Mouse (Mus musculus): ENCODE data around the gene Usp54. TPM values are rescaled to one million over a fixed set of nuclear protein-coding genes. Genes with fewer than 3 reads are reported as not detected.

The Usp54 gene
- polyA plus RNA-seq, 1 experiment = 0.05 TPM

- peaks cover 21% of the 10 kb centered on the region for H3K4me1 ChIP-seq (ENCODE audit: control insufficient read depth)
- no peaks in the 10 kb centered on the region for H3K36me3 ChIP-seq (ENCODE audit: control insufficient read depth)
- no peaks in the 10 kb centered on the region for H3K27me3 ChIP-seq (ENCODE audit: control insufficient read depth)
- no peak for TF ChIP-seq TAL1 (IDR thresholded peaks at IDR 0.05; ENCODE audit: low read length)
- TF ChIP-seq GATA1 (IDR thresholded peaks at IDR 0.05; ENCODE audit: low read length) = no peak
- H3K9me3 ChIP-seq (ENCODE audit: control insufficient read depth, low read length) = no peaks in the 10 kb centered on the region
- no peak overlapping the region for H3K4me3 ChIP-seq (replicated peaks)
Measured at GRCm38 (mm10) chr14:20622412-20622811, 18.5 kb downstream of the Usp54 start.

- no peak for TF ChIP-seq GATA1 (IDR thresholded peaks at IDR 0.05; ENCODE audit: low read length)
- TF ChIP-seq TAL1 (IDR thresholded peaks at IDR 0.05; ENCODE audit: low read length) = no peak
- peaks cover 23% of the 10 kb centered on the region for H3K4me1 ChIP-seq (ENCODE audit: control insufficient read depth)
- no peaks in the 10 kb centered on the region for H3K27me3 ChIP-seq (ENCODE audit: control insufficient read depth)
- no peak overlapping the region for H3K4me3 ChIP-seq (replicated peaks)
- no peaks in the 10 kb centered on the region for H3K9me3 ChIP-seq (ENCODE audit: control insufficient read depth, low read length)
- H3K36me3 ChIP-seq (ENCODE audit: control insufficient read depth) = no peaks in the 10 kb centered on the region
Measured at GRCm38 (mm10) chr14:20621903-20622302, 19.0 kb downstream of the Usp54 start.

DNA sequence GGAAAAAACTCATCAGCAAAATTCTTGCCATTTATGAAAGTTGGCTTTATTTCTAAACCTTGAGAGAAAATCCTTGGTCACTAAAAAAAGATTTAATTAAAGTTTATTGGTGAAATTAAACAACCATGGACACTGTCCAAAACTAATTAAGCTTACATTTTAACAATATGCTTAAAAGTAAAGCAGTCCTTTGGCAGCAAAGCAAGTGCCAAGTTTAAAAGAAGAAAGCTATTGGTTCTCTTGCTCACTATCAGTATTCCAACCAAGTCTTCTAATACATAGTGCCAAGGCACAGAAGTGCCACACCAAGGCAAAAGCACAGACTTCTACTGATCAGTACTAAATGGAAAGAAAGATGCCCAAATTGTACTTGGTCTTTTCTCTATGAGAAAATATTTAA lies 21.7 kb downstream of the Usp54 start:
- Histone ChIP-seq H3K4me1 (ENCODE audit: control insufficient read depth) (peaks cover 46% of the 10 kb centered on the region), H3K27me3 (ENCODE audit: control insufficient read depth) (no peaks in the 10 kb centered on the region), H3K4me3 (replicated peaks) (no peak overlapping the region), H3K9me3 (ENCODE audit: control insufficient read depth, low read length) (no peaks in the 10 kb centered on the region), H3K36me3 (ENCODE audit: control insufficient read depth) (no peaks in the 10 kb centered on the region)
- TF ChIP-seq GATA1 (IDR thresholded peaks at IDR 0.05; ENCODE audit: low read length) (no peak), TAL1 (IDR thresholded peaks at IDR 0.05; ENCODE audit: low read length) (no peak)

GRCm38 (mm10) chr14:20618211-20618610 lies 22.7 kb downstream of the Usp54 start:
- H3K4me1 ChIP-seq (ENCODE audit: control insufficient read depth) = peaks cover 48% of the 10 kb centered on the region
- no peaks in the 10 kb centered on the region for H3K36me3 ChIP-seq (ENCODE audit: control insufficient read depth)

DNA sequence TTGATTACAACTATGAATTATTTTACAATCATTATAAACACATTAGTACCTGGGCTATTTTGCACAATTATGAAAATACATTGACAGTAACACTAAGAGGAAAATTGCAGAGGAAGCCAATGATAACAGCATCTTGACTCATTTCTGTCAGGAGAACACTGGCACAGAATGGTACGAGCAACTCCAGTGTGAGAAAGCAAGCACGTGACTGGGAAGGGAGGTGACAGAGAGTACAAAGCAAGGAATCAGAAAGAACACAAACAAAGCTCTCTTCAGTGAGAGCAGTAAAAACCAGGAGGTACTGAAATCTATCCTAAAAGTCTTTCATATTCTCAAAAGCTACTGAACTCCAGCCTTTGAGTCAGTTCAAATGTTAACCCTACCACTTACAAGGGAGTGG lies 24.4 kb downstream of the Usp54 start:
- Histone ChIP-seq H3K4me3 (replicated peaks) (no peak overlapping the region), H3K36me3 (ENCODE audit: control insufficient read depth) (no peaks in the 10 kb centered on the region), H3K27me3 (ENCODE audit: control insufficient read depth) (no peaks in the 10 kb centered on the region), H3K9me3 (ENCODE audit: control insufficient read depth, low read length) (no peaks in the 10 kb centered on the region), H3K4me1 (ENCODE audit: control insufficient read depth) (peaks cover 42% of the 10 kb centered on the region)
- TF ChIP-seq GATA1 (IDR thresholded peaks at IDR 0.05; ENCODE audit: low read length) (no peak), TAL1 (IDR thresholded peaks at IDR 0.05; ENCODE audit: low read length) (no peak)

More at GRCm38 (mm10) chr14:20618211-20618610, 22.7 kb downstream of the Usp54 start:
- H3K4me3 ChIP-seq (replicated peaks) = no peak overlapping the region
- H3K27me3 ChIP-seq (ENCODE audit: control insufficient read depth) = no peaks in the 10 kb centered on the region
- TF ChIP-seq TAL1 (IDR thresholded peaks at IDR 0.05; ENCODE audit: low read length) (no peak), GATA1 (IDR thresholded peaks at IDR 0.05; ENCODE audit: low read length) (no peak)
- no peaks in the 10 kb centered on the region for H3K9me3 ChIP-seq (ENCODE audit: control insufficient read depth, low read length)

GRCm38 (mm10) chr14:20615075-20615474 lies 25.8 kb downstream of the Usp54 start:
- TF ChIP-seq TAL1 (IDR thresholded peaks at IDR 0.05; ENCODE audit: low read length) (no peak), GATA1 (IDR thresholded peaks at IDR 0.05; ENCODE audit: low read length) (no peak)
- Histone ChIP-seq H3K4me1 (ENCODE audit: control insufficient read depth) (peaks cover 47% of the 10 kb centered on the region), H3K36me3 (ENCODE audit: control insufficient read depth) (no peaks in the 10 kb centered on the region), H3K9me3 (ENCODE audit: control insufficient read depth, low read length) (no peaks in the 10 kb centered on the region), H3K27me3 (ENCODE audit: control insufficient read depth) (no peaks in the 10 kb centered on the region), H3K4me3 (replicated peaks) (no peak overlapping the region)

- Histone ChIP-seq H3K4me3 (replicated peaks) (no peak overlapping the region), H3K9me3 (ENCODE audit: control insufficient read depth, low read length) (no peaks in the 10 kb centered on the region), H3K27me3 (ENCODE audit: control insufficient read depth) (no peaks in the 10 kb centered on the region), H3K36me3 (ENCODE audit: control insufficient read depth) (no peaks in the 10 kb centered on the region), H3K4me1 (ENCODE audit: control insufficient read depth) (peaks cover 41% of the 10 kb centered on the region)
- TF ChIP-seq TAL1 (IDR thresholded peaks at IDR 0.05; ENCODE audit: low read length) = no peak
- no peak for TF ChIP-seq GATA1 (IDR thresholded peaks at IDR 0.05; ENCODE audit: low read length)
Measured at GRCm38 (mm10) chr14:20612820-20613219, 28.0 kb downstream of the Usp54 start.

GRCm38 (mm10) chr14:20610146-20610545 lies 30.7 kb downstream of the Usp54 start:
- TF ChIP-seq TAL1 (IDR thresholded peaks at IDR 0.05; ENCODE audit: low read length) (no peak), GATA1 (IDR thresholded peaks at IDR 0.05; ENCODE audit: low read length) (no peak)
- Histone ChIP-seq H3K9me3 (ENCODE audit: control insufficient read depth, low read length) (no peaks in the 10 kb centered on the region), H3K4me1 (ENCODE audit: control insufficient read depth) (peaks cover 29% of the 10 kb centered on the region), H3K4me3 (replicated peaks) (no peak overlapping the region), H3K27me3 (ENCODE audit: control insufficient read depth) (no peaks in the 10 kb centered on the region), H3K36me3 (ENCODE audit: control insufficient read depth) (peaks cover 2% of the 10 kb centered on the region)

GRCm38 (mm10) chr14:20609519-20609918 lies 31.3 kb downstream of the Usp54 start:
- no peaks in the 10 kb centered on the region for H3K27me3 ChIP-seq (ENCODE audit: control insufficient read depth)
- no peaks in the 10 kb centered on the region for H3K9me3 ChIP-seq (ENCODE audit: control insufficient read depth, low read length)
- peaks cover 2% of the 10 kb centered on the region for H3K36me3 ChIP-seq (ENCODE audit: control insufficient read depth)
- peaks cover 24% of the 10 kb centered on the region for H3K4me1 ChIP-seq (ENCODE audit: control insufficient read depth)
- no peak for TF ChIP-seq TAL1 (IDR thresholded peaks at IDR 0.05; ENCODE audit: low read length)
- TF ChIP-seq GATA1 (IDR thresholded peaks at IDR 0.05; ENCODE audit: low read length) = no peak
- H3K4me3 ChIP-seq (replicated peaks) = no peak overlapping the region
